Mouse (Mus musculus) liver, embryonic 11.5 days (tissue): ENCODE measurements around the gene Chchd2. TPM values are rescaled to one million over a fixed set of nuclear protein-coding genes. Genes with fewer than 3 reads are reported as not detected.
"Not testable (repeated sequence)": the region's sequence is repeated elsewhere in the genome, so short reads cannot be mapped to it uniquely, and the experiment has no call there.

Experiments used
- ATAC-seq: fragments of 200-750 bp; cut with Nextera tagmentation; replicated peaks from 2 replicates; pipeline ENCODE4 v1.8.0; 2017; ENCODE audit warnings: moderate number of reproducible peaks, mild to moderate bottlenecking, moderate TSS enrichment, moderate library complexity; ENCODE audit not compliant: low FRiP score
- DNase-seq: peaks from one replicate; pipeline ENCODE4 v3.0.0-alpha.2; 2017; ENCODE audit warnings: low spot score
- H3K27ac ChIP-seq: fragments of 300-500 bp; sonication (generic); 2 replicates; pipeline ENCODE4 v1.5.1; 2014; ENCODE audit warnings: mild to moderate bottlenecking, low read depth, low read length, control low read depth
- H3K27me3 ChIP-seq: fragments of 300-500 bp; sonication (generic); replicated peaks from 2 replicates; pipeline ENCODE4 v1.6.1; 2014; ENCODE audit warnings: low read length, mixed read lengths; ENCODE audit not compliant: control insufficient read depth, insufficient read depth
- H3K36me3 ChIP-seq: fragments of 300-500 bp; sonication (generic); 2 replicates; pipeline ENCODE4 v1.6.1; 2014; ENCODE audit warnings: mild to moderate bottlenecking, low read length, moderate library complexity, mixed read lengths; ENCODE audit not compliant: control insufficient read depth, insufficient read depth
- H3K4me1 ChIP-seq: fragments of 300-500 bp; sonication (generic); replicated peaks from 2 replicates; pipeline ENCODE4 v1.6.1; 2014; ENCODE audit warnings: low read length, mixed read lengths; ENCODE audit not compliant: control insufficient read depth, insufficient read depth
- H3K4me2 ChIP-seq: fragments of 300-500 bp; sonication (generic); 2 replicates; pipeline ENCODE4 v1.6.1; 2014; ENCODE audit warnings: mild to moderate bottlenecking, control low read depth, moderate library complexity
- H3K4me3 ChIP-seq: fragments of 300-500 bp; sonication (generic); 2 replicates; pipeline ENCODE4 v1.5.1; 2014; ENCODE audit warnings: low read depth, low read length, control low read depth
- H3K9ac ChIP-seq: fragments of 300-500 bp; sonication (generic); 2 replicates; pipeline ENCODE4 v1.6.1; 2014; ENCODE audit warnings: low read depth, low read length, control low read depth
- H3K9me3 ChIP-seq: fragments of 300-500 bp; sonication (generic); 2 replicates; pipeline ENCODE4 v1.6.1; 2016; ENCODE audit warnings: low read length, inconsistent platforms, mixed read lengths; ENCODE audit not compliant: control insufficient read depth
- WGBS: fragments of 180-500 bp; shearing (Covaris S2); extraction: QIAGEN DNeasy Blood & Tissue Kit; methylation state at CpG from one replicate; pipeline ENCODE4 v1.1.7; 2014; 5-methylcytosine and 5-hydroxymethylcytosine counted together
- polyA plus RNA-seq: library from polyadenylated mRNA; unstranded; fragments of >200 nt; fragmentation: Nextera tagmentation; extraction: Ambion mirVana; gene quantifications from 2 replicates; pipeline ENCODE4 v1.2.1, GENCODE M21; 2014

Gene Chchd2
- polyA plus RNA-seq, 1 experiment from 2014 or later = 1,008 TPM

DNA sequence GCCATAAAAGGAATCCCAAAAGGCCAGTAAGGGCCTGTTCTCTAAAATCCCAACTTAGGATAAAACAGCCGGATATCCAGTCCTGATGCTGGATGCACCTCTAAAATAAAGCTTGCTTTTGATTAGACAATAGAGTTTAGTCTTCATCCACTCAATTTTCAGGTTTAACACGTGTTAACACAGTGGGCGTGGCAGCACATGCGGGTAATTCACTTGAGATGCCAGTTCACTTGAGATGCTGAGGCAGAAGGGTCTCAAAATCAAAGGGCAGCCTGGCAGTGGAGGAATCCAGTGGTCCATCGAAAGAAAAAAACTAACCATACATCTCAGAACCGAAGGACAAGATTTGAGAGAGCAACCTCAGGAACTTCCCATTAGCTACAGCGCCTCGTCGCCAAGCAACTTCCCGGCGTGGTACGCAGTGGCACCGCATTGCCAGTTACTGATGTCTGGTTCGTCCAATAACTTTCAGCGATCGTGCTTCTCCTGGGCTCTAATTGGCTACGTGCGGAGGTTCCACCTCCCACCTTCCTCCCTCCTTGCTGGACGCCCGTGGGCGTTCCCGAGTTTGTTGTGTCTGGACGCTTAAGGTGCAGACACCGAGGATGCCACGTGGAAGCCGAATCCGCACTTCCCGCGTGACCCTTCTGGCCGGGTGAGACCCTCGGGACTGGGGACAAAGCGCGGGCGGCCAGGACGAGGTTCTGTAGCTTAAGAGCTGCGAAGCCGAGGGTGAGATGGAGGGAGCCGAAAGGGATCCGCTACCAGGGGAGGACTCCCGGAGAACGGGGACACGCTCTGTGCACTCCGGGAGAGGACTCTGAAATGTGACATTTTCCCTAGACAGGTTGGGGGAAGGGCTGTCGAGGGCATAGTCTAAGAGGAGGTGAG lies 8.2 kb upstream of the Chchd2 start, which contains the start of gene Zbed5:
TSS of gene Zbed5 (plus strand) at position 526 of the 891 bp plus-strand sequence.
- Histone ChIP-seq H3K27me3 (no peaks in the 10 kb centered on the region), H3K9ac (peak within 1 kb of the TSS; percentile 59; the same call in 1 of the 2 replicates), H3K4me3 (peak within 1 kb of the TSS; percentile 77), H3K4me2 (peak within 1 kb of the TSS; percentile 98), H3K9me3 (no peaks in the 10 kb centered on the region), H3K36me3 (no peaks in the 10 kb centered on the region), H3K4me1 (peaks cover 7% of the 10 kb centered on the region; the same call in 1 of the 2 replicates), H3K27ac (no peak within 1 kb of the TSS)
- WGBS = 2% methylated on average over 44 of the region's 44 CpGs
- DNase-seq (peak; percentile 80), ATAC-seq (peak; percentile 100)

DNA sequence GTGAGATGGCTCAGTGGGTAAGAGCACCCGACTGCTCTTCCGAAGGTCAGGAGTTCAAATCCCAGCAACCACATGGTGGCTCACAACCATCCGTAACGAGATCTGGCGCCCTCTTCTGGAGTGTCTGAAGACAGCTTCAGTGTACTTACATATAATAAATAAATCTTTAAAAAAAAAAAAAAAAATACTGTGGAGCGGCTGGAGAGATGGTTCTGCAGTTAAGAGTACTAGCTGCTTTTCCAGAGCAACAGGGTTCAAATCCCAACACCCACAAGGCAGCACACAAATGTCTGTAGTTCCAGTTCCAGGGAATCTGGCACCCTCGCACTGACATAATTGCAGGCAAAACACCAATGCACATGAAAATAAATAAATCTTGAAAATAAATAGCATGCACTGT lies 3.1 kb upstream of the Chchd2 start:
- DNase-seq, H3K4me2 ChIP-seq, H3K9ac ChIP-seq, H3K9me3 ChIP-seq, H3K4me3 ChIP-seq, H3K27me3 ChIP-seq, H3K27ac ChIP-seq, H3K4me1 ChIP-seq, H3K36me3 ChIP-seq, ATAC-seq: not testable (repeated sequence)
- WGBS = 77% methylated on average over 4 of the region's 7 CpGs

DNA sequence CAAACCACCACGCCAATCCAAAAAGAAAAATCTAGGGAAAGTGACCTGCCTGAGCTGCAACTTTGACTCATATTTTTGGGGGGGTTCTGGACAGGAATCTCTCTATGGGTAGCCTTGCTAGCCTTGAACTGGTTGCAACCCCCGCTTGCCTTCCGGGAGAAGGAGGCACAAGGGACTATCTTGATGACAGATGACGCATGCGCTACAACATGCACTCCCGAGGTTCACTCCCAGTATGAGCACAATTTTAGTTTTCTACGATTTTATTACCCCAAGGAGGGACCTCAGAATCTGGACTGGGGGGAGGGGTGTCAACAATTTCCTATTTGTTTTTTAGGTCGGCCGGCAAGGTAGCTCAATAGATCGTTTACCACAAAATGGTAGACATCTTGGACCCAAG lies 999 bp downstream of the Chchd2 start:
- Histone ChIP-seq H3K27ac (peak overlapping the region; percentile 98), H3K9me3 (no peaks in the 10 kb centered on the region), H3K36me3 (peaks cover 14% of the 10 kb centered on the region), H3K27me3 (no peaks in the 10 kb centered on the region), H3K9ac (peak overlapping the region; percentile 91), H3K4me1 (peaks cover 5% of the 10 kb centered on the region), H3K4me2 (peak overlapping the region; percentile 85), H3K4me3 (peak overlapping the region; percentile 92)
- DNase-seq = peak; percentile 48
- peak; percentile 43; the same call in 1 of the 2 replicates for ATAC-seq
- 20% methylated on average over 10 of the region's 10 CpGs for WGBS

DNA sequence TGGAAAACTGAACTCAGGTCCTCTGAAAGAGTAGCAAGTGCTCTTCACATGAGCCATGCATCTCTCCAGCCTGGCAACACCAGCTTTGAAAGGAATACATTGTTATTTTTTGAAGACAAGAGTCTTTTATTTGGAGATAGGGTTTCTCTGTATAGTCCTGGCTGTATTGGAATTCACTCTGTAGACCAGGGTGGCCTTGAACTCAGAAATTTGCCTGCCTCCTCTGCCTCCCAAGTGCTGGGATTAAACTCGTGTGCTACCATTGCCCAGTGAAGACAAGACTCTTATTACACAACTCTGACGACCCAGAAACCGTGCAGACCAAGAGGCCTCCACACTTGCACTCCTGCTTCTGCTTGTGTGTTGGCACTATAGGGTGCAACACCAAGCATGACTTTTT lies 7.4 kb downstream of the Chchd2 start:
- Histone ChIP-seq H3K4me1 (no peaks in the 10 kb centered on the region), H3K4me3 (no peak overlapping the region), H3K9me3 (no peaks in the 10 kb centered on the region), H3K36me3 (peaks cover 21% of the 10 kb centered on the region), H3K27me3 (no peaks in the 10 kb centered on the region), H3K27ac (no peak overlapping the region), H3K9ac (no peak overlapping the region), H3K4me2 (no peak overlapping the region)
- ATAC-seq = no peak
- DNase-seq = no peak
- 64% methylated on average over 3 of the region's 3 CpGs for WGBS

DNA sequence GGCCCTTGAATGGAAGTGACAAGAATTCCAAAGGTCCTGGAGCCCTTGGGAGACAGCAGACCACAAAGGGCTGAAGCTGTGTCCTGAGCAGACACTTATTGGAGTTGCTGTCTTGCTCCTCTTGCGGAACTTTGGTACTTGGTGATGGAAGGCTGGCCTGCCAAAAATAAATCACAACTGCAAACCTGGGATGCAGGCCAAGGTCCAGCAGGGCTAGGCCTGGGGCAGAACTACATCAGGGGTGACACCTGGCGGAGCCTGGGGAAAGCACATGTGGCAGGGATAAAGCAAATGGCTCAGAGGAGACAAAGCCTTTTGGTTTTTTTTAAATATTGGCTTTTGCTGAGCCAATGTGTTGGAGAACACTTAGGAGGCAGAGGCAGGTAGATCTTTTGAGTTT lies 8.3 kb downstream of the Chchd2 start:
- H3K4me3 ChIP-seq = no peak overlapping the region
- 65% methylated on average over 2 of the region's 2 CpGs for WGBS
- ATAC-seq = peak; percentile 44; the same call in 1 of the 2 replicates

DNA sequence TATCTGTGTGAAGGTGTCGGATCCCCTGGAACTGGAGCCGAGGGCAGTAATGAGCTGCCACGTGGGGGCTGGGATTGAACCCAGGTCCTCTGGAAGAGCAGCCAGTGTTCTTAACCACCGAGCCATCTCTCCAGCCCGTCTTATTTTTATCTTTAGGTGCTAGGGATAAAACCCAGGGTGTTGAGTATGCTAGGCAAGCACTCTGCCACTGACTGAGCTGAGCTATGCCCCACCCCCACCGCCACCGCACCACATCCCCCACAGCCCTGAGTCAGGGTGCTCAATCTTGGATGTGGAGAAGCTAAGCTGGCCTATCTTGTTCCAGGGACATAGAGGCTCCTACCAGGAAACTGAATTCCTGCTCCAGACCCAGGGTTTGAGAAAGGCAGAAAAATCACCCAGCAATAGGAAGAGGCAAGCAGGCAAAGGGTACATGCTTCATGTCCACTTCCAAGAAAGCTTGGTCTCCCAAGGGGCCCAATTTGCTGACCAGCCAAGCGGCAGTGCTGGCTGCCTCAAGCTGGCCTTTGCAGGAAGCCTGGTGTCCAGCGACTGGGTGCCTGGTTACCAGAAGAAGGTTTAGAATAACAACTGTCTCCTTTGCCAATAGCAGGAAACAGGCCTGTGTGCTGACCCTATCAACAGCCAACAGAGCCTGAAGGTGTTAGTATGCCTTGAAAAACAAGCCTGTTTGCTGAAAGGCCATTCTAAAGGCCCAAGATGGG lies 9.4 kb downstream of the Chchd2 start:
- Histone ChIP-seq H3K4me1 (no peaks in the 10 kb centered on the region), H3K27ac (no peak overlapping the region), H3K9me3 (no peaks in the 10 kb centered on the region), H3K4me2 (no peak overlapping the region), H3K4me3 (no peak overlapping the region), H3K9ac (no peak overlapping the region), H3K36me3 (peaks cover 13% of the 10 kb centered on the region), H3K27me3 (no peaks in the 10 kb centered on the region)
- WGBS = 60% methylated on average over 9 of the region's 9 CpGs
- ATAC-seq (no peak), DNase-seq (no peak)

More for the DNA sequence above, 8.3 kb downstream of the Chchd2 start:
- Histone ChIP-seq H3K9me3 (no peaks in the 10 kb centered on the region), H3K27me3 (no peaks in the 10 kb centered on the region), H3K4me2 (no peak overlapping the region), H3K9ac (no peak overlapping the region), H3K4me1 (no peaks in the 10 kb centered on the region), H3K27ac (no peak overlapping the region), H3K36me3 (peaks cover 18% of the 10 kb centered on the region)
- no peak for DNase-seq

DNA sequence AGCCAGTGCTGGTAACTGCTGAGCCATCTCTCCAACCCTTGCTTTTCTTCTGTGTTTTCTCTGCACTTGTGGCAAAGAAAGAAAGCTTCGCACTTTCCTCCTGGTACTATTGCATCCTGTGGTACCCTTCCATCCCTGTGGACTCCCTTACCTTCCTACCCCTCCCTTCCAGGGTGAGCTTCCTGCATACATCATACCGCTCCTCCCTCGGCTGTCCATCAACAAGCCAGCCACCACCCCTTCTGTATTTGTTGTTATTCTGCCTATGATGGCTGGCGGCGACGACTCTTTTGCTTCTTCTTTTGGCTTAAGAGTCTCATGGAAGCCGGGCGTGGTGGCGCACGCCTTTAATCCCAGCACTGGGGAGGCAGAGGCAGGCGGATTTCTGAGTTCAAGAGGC lies 12.2 kb downstream of the Chchd2 start:
- no peaks in the 10 kb centered on the region for H3K27me3 ChIP-seq
- H3K9ac ChIP-seq = no peak overlapping the region
- no peak overlapping the region for H3K4me3 ChIP-seq
- no peaks in the 10 kb centered on the region for H3K9me3 ChIP-seq
- no peaks in the 10 kb centered on the region for H3K4me1 ChIP-seq
- ATAC-seq (no peak), DNase-seq (no peak)
- H3K27ac ChIP-seq = no peak overlapping the region
- no peaks in the 10 kb centered on the region for H3K36me3 ChIP-seq
- WGBS = 78% methylated on average over 11 of the region's 11 CpGs
- no peak overlapping the region for H3K4me2 ChIP-seq

DNA sequence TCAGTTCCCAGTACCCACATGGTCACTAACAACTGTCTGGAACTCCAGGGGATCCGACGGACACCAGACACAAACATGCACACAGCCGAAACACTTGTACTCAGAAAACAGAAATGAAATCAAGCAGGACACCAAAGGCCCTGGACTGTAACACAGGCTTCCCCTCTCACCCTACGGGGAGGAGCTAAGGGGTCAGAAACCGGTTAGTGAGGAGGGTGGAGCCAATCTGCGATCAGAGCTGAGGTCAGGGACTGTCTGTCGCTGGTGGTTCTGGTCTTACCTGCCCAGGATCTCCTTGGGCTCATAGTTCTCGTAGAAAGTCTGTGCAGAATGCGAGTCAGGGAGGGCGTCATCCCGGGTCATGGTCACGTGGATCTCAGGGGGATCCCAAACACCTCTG lies 13.3 kb downstream of the Chchd2 start:
- ATAC-seq = no peak
- H3K36me3 ChIP-seq = no peaks in the 10 kb centered on the region
- 74% methylated on average over 12 of the region's 12 CpGs for WGBS

More for the DNA sequence above, 13.3 kb downstream of the Chchd2 start:
- Histone ChIP-seq H3K27me3 (no peaks in the 10 kb centered on the region), H3K9me3 (no peaks in the 10 kb centered on the region), H3K9ac (no peak overlapping the region), H3K4me3 (no peak overlapping the region), H3K4me2 (no peak overlapping the region), H3K27ac (no peak overlapping the region), H3K4me1 (no peaks in the 10 kb centered on the region)
- DNase-seq = no peak
